Mouse (Mus musculus): ENCODE measurements around the gene Pde4b.

DNA sequence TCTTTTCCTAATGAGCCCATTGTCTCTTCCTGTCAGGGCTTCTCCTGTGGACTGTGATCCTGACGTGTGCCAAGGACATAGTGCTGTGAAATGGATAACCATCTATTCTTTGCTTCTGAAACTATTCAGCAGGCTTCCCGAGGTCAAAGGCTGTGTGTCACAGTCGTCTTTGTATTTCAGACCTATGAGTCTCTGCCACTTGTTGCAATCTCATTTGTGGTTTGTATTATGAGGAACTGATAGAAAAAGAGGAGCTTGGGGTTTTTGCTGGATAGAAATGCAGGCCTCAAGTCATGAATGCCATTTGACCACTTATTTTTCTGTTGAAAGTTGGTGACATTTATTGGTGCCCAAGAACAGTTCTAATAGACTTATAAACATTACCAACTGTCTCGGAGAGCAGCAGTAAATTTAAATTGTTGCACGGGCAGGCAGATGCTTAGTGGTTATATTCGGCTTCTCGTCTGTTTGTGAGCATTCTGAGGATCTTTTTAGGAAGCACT lies 85.4 kb downstream of the Pde4b start:
- TF ChIP-seq POLR2A (IDR thresholded peaks at IDR 0.05; ENCODE audit: low read depth, low read length) (no peak), CTCF (conservative IDR thresholded peaks at IDR 0.05; ENCODE audit: insufficient read depth, insufficient read length, low read depth, low read length) (no peak)

Measured in kidney, adult 2 months (tissue).